10 mouse cellular contexts compared by ENCODE assay signal in genomic region chr7:132768498-132769344, GRCm38 (mm10). TPM values are rescaled to one million over a fixed set of nuclear protein-coding genes. Genes with fewer than 3 reads are reported as not detected.
DNase-seq lines count a peak whose midpoint lies in the region; ATAC-seq and TF ChIP-seq lines count a peak whose summit lies in the region.
"Had no signal": no experiment of that assay in that cellular context is flagged by ENCODE, and none has a peak within 500 bp of the region (broad histone marks: within the 10 kb centered on the region; RNA-seq: fewer than 3 reads in every experiment).

No protein-coding gene starts in this region.

- no peak for TF ChIP-seq POLR2A in bone marrow, adult 2 months (IDR thresholded peaks at IDR 0.05; ENCODE audit: borderline replicate concordance, control insufficient read depth, low read depth, low read length)
- TF ChIP-seq POLR2A in lung, adult 2 months (IDR thresholded peaks at IDR 0.05; ENCODE audit: borderline replicate concordance, extremely low read depth, low read depth, low read length) = no peak

- no peaks in the 10 kb centered on the region for H3K9me3 ChIP-seq in kidney, embryonic 16.5 days (ENCODE audit: low read length)
- no peaks in the 10 kb centered on the region for H3K9me3 ChIP-seq in embryonic facial prominence, embryonic 10.5 days
- H3K9me3 ChIP-seq: hindbrain, embryonic 15.5 days had no signal

- H3K27me3 ChIP-seq in kidney, embryonic 16.5 days (ENCODE audit: insufficient read depth, low read length) = no peaks in the 10 kb centered on the region
- no peaks in the 10 kb centered on the region for H3K27me3 ChIP-seq in embryonic facial prominence, embryonic 10.5 days (replicated peaks; ENCODE audit: low read depth, poor library complexity, severe bottlenecking)
- H3K27me3 ChIP-seq: hindbrain, embryonic 15.5 days had no signal

- no peak overlapping the region for H3K4me2 ChIP-seq in kidney, embryonic 16.5 days (replicated peaks; ENCODE audit: low read depth, low read length)
- H3K4me2 ChIP-seq: hindbrain, embryonic 15.5 days had no signal

- H3K27ac ChIP-seq in kidney, embryonic 16.5 days (ENCODE audit: low read length) = 0 out of 2 replicates have a peak overlapping the region, but pooled peaks have one; percentile 20
- H3K27ac ChIP-seq in bone marrow, adult 2 months (ENCODE audit: control insufficient read depth, insufficient read depth, low read depth, low read length, poor library complexity) = peak overlapping the region; percentile 47
- 0 out of 2 replicates have a peak overlapping the region, but pooled peaks have one; percentile 5 for H3K27ac ChIP-seq in embryonic facial prominence, embryonic 10.5 days (replicated peaks)
- H3K27ac ChIP-seq: hindbrain, embryonic 15.5 days had no signal

- peaks cover 6% of the 10 kb centered on the region; the same call in 1 of the 2 replicates for H3K36me3 ChIP-seq in kidney, embryonic 16.5 days (ENCODE audit: insufficient read depth, low read length)
- H3K36me3 ChIP-seq in embryonic facial prominence, embryonic 10.5 days (replicated peaks) = peaks cover 75% of the 10 kb centered on the region
- H3K36me3 ChIP-seq: hindbrain, embryonic 15.5 days had no signal

- H3K4me3 ChIP-seq in kidney, embryonic 16.5 days (ENCODE audit: low read length) = no peak overlapping the region
- no peak overlapping the region for H3K4me3 ChIP-seq in bone marrow, adult 2 months (replicated peaks; ENCODE audit: control insufficient read depth, low read depth, low read length)
- H3K4me3 ChIP-seq in embryonic facial prominence, embryonic 10.5 days = no peak overlapping the region
- no peak overlapping the region for H3K4me3 ChIP-seq in lung, adult 2 months (replicated peaks; ENCODE audit: extremely low read depth, low read depth, low read length)
- H3K4me3 ChIP-seq: hindbrain, embryonic 15.5 days had no signal

- ATAC-seq in kidney, embryonic 16.5 days (ENCODE audit: low FRiP score, low TSS enrichment) = no peak

- H3K4me1 ChIP-seq in kidney, embryonic 16.5 days (ENCODE audit: insufficient read depth, low read length) = peaks cover 18% of the 10 kb centered on the region
- peaks cover 4% of the 10 kb centered on the region; the same call in 1 of the 2 replicates for H3K4me1 ChIP-seq in bone marrow, adult 2 months (ENCODE audit: control insufficient read depth, insufficient read depth, low read length)
- peaks cover 29% of the 10 kb centered on the region for H3K4me1 ChIP-seq in embryonic facial prominence, embryonic 10.5 days
- H3K4me1 ChIP-seq in lung, adult 2 months (ENCODE audit: control insufficient read depth, insufficient read depth, low read length) = peaks cover 27% of the 10 kb centered on the region

- no peak overlapping the region for H3K9ac ChIP-seq in kidney, embryonic 16.5 days (replicated peaks; ENCODE audit: low read length)
- H3K9ac ChIP-seq: hindbrain, embryonic 15.5 days had no signal

- TF ChIP-seq CTCF in bone marrow, adult 2 months (IDR thresholded peaks at IDR 0.05; ENCODE audit: control insufficient read depth, insufficient read depth, low read length) = no peak
- TF ChIP-seq CTCF in lung, adult 2 months (IDR thresholded peaks at IDR 0.05; ENCODE audit: insufficient read depth, low read length) = no peak

- 72% methylated on average over 12 of the region's 12 CpGs for WGBS in kidney, embryonic 16.5 days
- 72% methylated on average over 12 of the region's 12 CpGs for WGBS in bone marrow, adult 2 months
- 80% methylated on average over 12 of the region's 12 CpGs for WGBS in embryonic facial prominence, embryonic 10.5 days
- 58% methylated on average over 12 of the region's 12 CpGs for WGBS in lung, adult 2 months

- DNase-seq in kidney, postnatal 25 days = no peak
- no peak for DNase-seq in embryonic facial prominence, embryonic 10.5 days (ENCODE audit: low spot score)
- peak; percentile 66 for DNase-seq in liver
- no peak for DNase-seq in natural killer cell, adult 2 months (ENCODE audit: low spot score in 2 of 2)
- DNase-seq in lung, adult 2 months = no peak
- no peak for DNase-seq in spleen, adult 18-20 months
- DNase-seq: cerebellum, postnatal 14 days had no signal

RNA-seq across cellular contexts. Expression of gene Fam53b, which starts 45.0 kb away (rescaled TPM):
- 22.5 and 23.3 TPM in 2 replicates for polyA plus RNA-seq in kidney, embryonic 16.5 days (2015; fragmentation: Nextera tagmentation; extraction: Ambion mirVana)
- 43.2 and 51.4 TPM in 2 replicates for polyA plus RNA-seq in bone marrow, adult 2 months (2011; ENCODE audit: insufficient read depth, insufficient read length, low replicate concordance, missing spikeins)
- 29.4 and 29.9 TPM in 2 replicates for polyA plus RNA-seq in embryonic facial prominence, embryonic 10.5 days (2016; fragmentation: Nextera tagmentation; extraction: Ambion mirVana)
- 79.4 and 80.3 TPM in 2 replicates for polyA plus RNA-seq in lung, adult 2 months (2012; rRNA removed)
